Mouse (Mus musculus) E14TG2a.4 (cell line): ENCODE measurements around the gene Ttc41.

Experiments used
- CTCF ChIP-seq: conservative IDR thresholded peaks from 2 replicates; pipeline ENCODE4 v1.5.1; 2014; ENCODE audit warnings: low read length
- POU5F1 ChIP-seq: IDR thresholded peaks from 2 replicates; pipeline ENCODE4 v1.6.1; 2014; ENCODE audit warnings: low read length, borderline replicate concordance

- TF ChIP-seq CTCF (no peak), POU5F1 (no peak)
Measured at GRCm38 (mm10) chr10:86762384-86762730, 56.7 kb downstream of the Ttc41 start.
